ENCODE assay signal across 18 mouse cellular contexts in genomic region chr3:121442288-121442687, GRCm38 (mm10). TPM values are rescaled to one million over a fixed set of nuclear protein-coding genes. Genes with fewer than 3 reads are reported as not detected.
A peak's percentile ranks its signal among the peaks of the same experiment; 100 is the strongest.
DNase-seq lines count a peak whose midpoint lies in the region; ATAC-seq and TF ChIP-seq lines count a peak whose summit lies in the region.
"Had no signal": no experiment of that assay in that cellular context is flagged by ENCODE, and none has a peak within 500 bp of the region (broad histone marks: within the 10 kb centered on the region; RNA-seq: fewer than 3 reads in every experiment).

No protein-coding gene starts in this region.

- no peak for TF ChIP-seq CTCF in lung, postnatal 0 days (IDR thresholded peaks at IDR 0.05)

- no peak for DNase-seq in heart, postnatal 14 days
- no peak for DNase-seq in lung, postnatal 0 days (ENCODE audit: low spot score)
- DNase-seq in lung, postnatal 10 days, result no peak
- peak; percentile 40 for DNase-seq in splenic B cell, adult 2 months (ENCODE audit: low read depth, low spot score)
- no peak for DNase-seq in yolk sac, embryonic 10.5 days (ENCODE audit: low spot score)
- DNase-seq: adrenal gland, postnatal 10 days; cerebellum, adult 11-12 months; cerebellum, postnatal 25 days; kidney, postnatal 14 days; midbrain, embryonic 14.5 days had no signal

- peak overlapping the region; percentile 8; the same call in 1 of the 2 replicates for H3K27ac ChIP-seq in heart, embryonic 13.5 days (replicated peaks)
- no peak overlapping the region for H3K27ac ChIP-seq in lung, postnatal 0 days (ENCODE audit: low read length)
- peak overlapping the region; percentile 78 for H3K27ac ChIP-seq in brown adipose tissue, adult 24 weeks (replicated peaks; ENCODE audit: low read depth, low read length)
- H3K27ac ChIP-seq: forebrain, embryonic 15.5 days; hindbrain, embryonic 15.5 days; limb, embryonic 12.5 days; macrophage had no signal

- H3K4me3 ChIP-seq in heart, embryonic 13.5 days, result no peak overlapping the region
- H3K4me3 ChIP-seq in lung, postnatal 0 days (ENCODE audit: low read depth, low read length), result no peak overlapping the region
- H3K4me3 ChIP-seq in brown adipose tissue, adult 24 weeks (ENCODE audit: insufficient read depth, low read depth, low read length), result no peak overlapping the region
- H3K4me3 ChIP-seq: erythroblast, embryonic 14.5 days; forebrain, embryonic 15.5 days; hindbrain, embryonic 15.5 days; limb, embryonic 12.5 days had no signal

- no peaks in the 10 kb centered on the region for H3K9me3 ChIP-seq in heart, embryonic 13.5 days
- no peaks in the 10 kb centered on the region for H3K9me3 ChIP-seq in lung, postnatal 0 days (ENCODE audit: low read length)
- H3K9me3 ChIP-seq: forebrain, embryonic 15.5 days; hindbrain, embryonic 15.5 days had no signal

- intact Hi-C loops in heart, postnatal 14 days (cut with DNase I), result no loop called here

- H3K4me1 ChIP-seq in heart, embryonic 13.5 days, result peaks cover 94% of the 10 kb centered on the region
- H3K4me1 ChIP-seq in lung, postnatal 0 days (ENCODE audit: insufficient read depth, low read depth, low read length), result peaks cover 22% of the 10 kb centered on the region; the same call in 1 of the 2 replicates
- H3K4me1 ChIP-seq in brown adipose tissue, adult 24 weeks (ENCODE audit: control insufficient read depth, insufficient read depth, insufficient read length, low read length), result peaks cover 39% of the 10 kb centered on the region

- ATAC-seq in heart, embryonic 13.5 days (ENCODE audit: extremely low read depth, insufficient number of reproducible peaks, low FRiP score, low TSS enrichment), result no peak
- peak; percentile 20; the same call in 1 of the 2 replicates for ATAC-seq in lung, postnatal 0 days
- ATAC-seq: forebrain, embryonic 15.5 days; intestine, embryonic 16.5 days had no signal

- H3K9ac ChIP-seq in heart, embryonic 13.5 days, result no peak overlapping the region
- H3K9ac ChIP-seq in lung, postnatal 0 days (replicated peaks; ENCODE audit: low read depth), result no peak overlapping the region
- H3K9ac ChIP-seq: forebrain, embryonic 15.5 days; hindbrain, embryonic 15.5 days; limb, embryonic 12.5 days had no signal

- WGBS in heart, embryonic 13.5 days, result 72% methylated on average over 5 of the region's 5 CpGs
- 81% methylated on average over 5 of the region's 5 CpGs for WGBS in lung, postnatal 0 days

- H3K27me3 ChIP-seq in heart, embryonic 13.5 days (replicated peaks), result no peaks in the 10 kb centered on the region
- no peaks in the 10 kb centered on the region for H3K27me3 ChIP-seq in lung, postnatal 0 days (replicated peaks; ENCODE audit: insufficient read depth, low read length)
- H3K27me3 ChIP-seq in splenic B cell, adult 2 months (ENCODE audit: control insufficient read depth, insufficient read depth, low read length, poor library complexity, severe bottlenecking), result no peaks in the 10 kb centered on the region
- H3K27me3 ChIP-seq: forebrain, embryonic 15.5 days; hindbrain, embryonic 15.5 days; limb, embryonic 12.5 days had no signal

- H3K36me3 ChIP-seq in heart, embryonic 13.5 days, result peaks cover 36% of the 10 kb centered on the region
- no peaks in the 10 kb centered on the region for H3K36me3 ChIP-seq in lung, postnatal 0 days (ENCODE audit: insufficient read depth, low read length)
- no peaks in the 10 kb centered on the region for H3K36me3 ChIP-seq in splenic B cell, adult 2 months (ENCODE audit: control insufficient read depth, insufficient read depth, low read length, poor library complexity, severe bottlenecking)

- no peak overlapping the region for H3K4me2 ChIP-seq in heart, embryonic 13.5 days
- no peak overlapping the region for H3K4me2 ChIP-seq in lung, postnatal 0 days (replicated peaks; ENCODE audit: low read depth, low read length)
- H3K4me2 ChIP-seq: forebrain, embryonic 15.5 days; hindbrain, embryonic 15.5 days; limb, embryonic 12.5 days had no signal

- peak; percentile 30; the same call in 1 of the 2 replicates for TF ChIP-seq EP300 in lung, postnatal 0 days (IDR thresholded peaks at IDR 0.05)

RNA-seq across cellular contexts. Expression of gene Cnn3, which starts 16.0 kb away (rescaled TPM):
- polyA plus RNA-seq in heart, embryonic 13.5 days (2015; fragmentation: Nextera tagmentation; extraction: Ambion mirVana), result 400 and 416 TPM in 2 replicates
- total RNA-seq in heart, postnatal 14 days (2021), result 10 to 100 TPM; 68.1 to 74.9 TPM
- 342 and 379 TPM in 2 replicates for polyA plus RNA-seq in lung, postnatal 0 days (2015; fragmentation: Nextera tagmentation; extraction: Ambion mirVana)
- polyA plus RNA-seq in brown adipose tissue, adult 24 weeks (2012; ENCODE audit: insufficient read depth, insufficient read length, missing spikeins), result 28.7 and 35.4 TPM in 2 replicates
